Mouse (Mus musculus) cerebellum, postnatal 25 days (tissue): Measurements from ENCODE around the gene Ndel1.
"Not testable (repeated sequence)": the region's sequence is repeated elsewhere in the genome, so short reads cannot be mapped to it uniquely, and the experiment has no call there.

Source experiments
- DNase-seq, 2 experiments: peaks; one replicate each; pipeline ENCODE4 v3.0.0; 2021; ENCODE audit warnings: mixed read lengths in 2 of 2

The Ndel1 gene

DNA sequence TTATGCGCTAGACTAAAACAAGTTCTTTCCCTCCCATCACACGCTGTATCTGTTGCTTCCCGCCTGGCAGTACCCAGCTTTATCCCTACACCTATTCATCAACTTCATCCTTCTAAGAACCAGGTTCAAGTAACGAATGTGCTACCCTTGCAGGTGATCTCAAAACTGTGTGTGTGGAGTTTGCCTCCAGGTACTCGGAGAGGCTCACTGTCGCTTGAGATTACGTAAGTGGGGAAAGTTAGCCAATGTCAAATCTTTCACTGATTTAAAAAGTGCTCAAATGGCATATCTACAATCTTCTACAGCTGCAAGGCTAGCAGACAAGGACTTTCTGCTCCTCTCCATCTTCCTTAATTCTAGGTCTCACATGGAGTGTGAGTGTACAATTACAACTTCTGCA, 20.8 kb downstream of the Ndel1 start:
- DNase-seq = no peak

DNA sequence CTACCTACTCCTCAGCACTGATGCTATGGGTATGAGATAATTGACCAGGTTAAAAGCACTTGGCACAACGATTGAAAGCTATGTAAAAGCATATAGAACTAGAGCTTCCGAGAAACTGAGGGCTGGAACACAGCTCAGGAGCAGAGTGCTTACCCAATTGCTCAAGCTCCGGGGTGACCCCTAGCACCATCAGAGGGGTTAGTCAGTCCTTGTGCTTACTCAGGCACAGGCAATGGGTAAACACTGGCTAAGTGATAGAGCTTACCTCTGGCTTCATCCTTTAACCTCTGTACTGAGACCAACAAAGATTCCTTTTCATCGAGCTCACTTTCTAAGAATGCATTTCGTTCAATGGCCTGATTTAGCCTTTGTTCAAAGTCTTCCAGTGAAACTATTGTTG, 32.1 kb downstream of the Ndel1 start:
- DNase-seq = no peak

DNA sequence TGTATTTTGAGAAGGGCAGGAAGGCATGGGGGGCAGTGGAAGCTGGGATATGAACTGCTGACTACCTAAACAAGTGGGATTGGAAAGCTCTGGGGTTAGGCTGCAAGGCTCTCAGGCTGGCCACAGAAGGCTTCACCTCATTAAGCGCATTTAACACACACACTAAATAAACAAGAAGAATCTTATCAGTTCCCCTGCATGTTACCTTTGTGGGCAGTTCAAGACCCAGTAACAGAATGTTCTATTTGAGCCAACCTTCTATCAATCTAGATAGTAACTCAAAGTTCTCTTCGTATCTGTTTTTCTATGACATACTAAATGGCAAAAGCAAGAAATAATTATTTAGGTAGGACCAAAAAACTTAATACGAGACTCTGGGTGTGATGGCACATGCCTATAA, 36.6 kb downstream of the Ndel1 start:
- no peak for DNase-seq

DNA sequence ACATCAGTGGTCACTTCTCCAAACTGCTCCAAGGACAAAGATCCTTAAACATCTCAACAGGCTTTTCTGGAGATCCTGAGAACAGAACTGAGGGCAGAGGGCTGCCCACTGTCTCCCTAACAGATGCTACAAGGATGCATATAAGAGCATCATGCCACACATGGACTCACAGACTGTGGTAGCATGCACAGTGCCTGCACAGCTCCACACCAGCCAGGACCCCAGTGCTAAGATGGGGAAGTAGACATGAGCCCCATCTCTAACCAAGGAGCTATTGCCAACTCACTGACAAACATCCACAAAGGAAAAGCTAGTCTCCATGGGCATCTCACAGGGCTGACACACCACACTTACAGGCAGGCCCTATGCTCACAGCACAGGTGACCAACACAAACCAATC, 38.1 kb downstream of the Ndel1 start:
- DNase-seq = no peak

DNA sequence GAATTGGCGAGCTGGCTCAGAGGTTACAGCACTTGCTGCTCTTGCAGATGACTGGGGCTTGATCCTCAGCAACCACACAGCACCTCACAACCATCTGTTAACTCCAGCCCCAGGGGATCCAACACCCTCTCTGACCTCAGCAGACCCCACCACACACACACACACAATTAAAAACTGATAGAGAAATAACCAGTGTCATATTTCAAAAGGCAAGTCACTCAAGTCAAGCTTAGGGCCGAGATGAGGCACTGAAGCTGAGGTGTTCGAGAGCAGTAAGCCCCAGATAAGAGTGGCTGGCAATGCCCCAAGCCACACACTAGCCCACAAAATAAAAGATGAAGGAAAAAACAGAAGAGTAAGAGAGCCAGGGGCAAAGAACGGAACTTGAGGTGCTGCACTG, 38.9 kb downstream of the Ndel1 start:
- no peak for DNase-seq

DNA sequence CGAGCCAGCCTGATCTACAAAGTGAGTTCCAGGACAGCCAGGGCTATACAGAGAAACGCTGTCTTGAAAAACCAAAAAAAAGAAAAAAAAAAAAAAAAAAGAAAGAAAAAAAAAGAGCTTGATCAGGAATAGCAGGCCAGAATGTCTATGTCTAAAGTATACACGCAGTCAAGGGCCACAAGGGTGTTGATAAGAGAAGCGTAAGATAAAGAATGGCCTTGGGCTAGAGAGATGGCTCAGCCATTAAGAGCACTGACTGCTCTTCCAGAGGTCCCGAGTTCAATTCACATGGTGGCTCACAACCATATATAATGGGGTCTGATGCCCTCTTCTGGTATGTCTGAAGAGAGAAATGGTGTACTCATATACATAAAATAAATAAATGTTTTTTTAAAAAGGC, 40.1 kb downstream of the Ndel1 start:
- not testable (repeated sequence) for DNase-seq

DNA sequence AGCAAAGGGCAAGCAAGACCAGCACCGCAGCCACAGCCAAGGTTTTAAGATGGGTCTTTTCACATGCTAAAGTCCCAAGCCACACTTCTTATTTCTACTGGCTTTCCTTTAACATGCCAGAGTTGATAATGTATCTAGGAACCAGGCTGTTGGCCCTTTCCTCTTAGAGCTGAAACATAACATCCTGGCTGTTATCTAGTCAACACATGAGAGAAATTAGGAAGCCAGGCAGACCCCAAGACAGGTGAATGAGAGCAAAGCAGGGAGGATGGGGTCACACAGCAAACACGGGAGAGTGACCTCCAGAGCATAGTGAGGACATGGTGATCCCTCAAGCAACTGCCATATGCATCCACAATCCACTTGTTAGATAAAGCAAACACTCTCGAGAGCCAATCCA, 44.9 kb downstream of the Ndel1 start:
- no peak for DNase-seq

DNA sequence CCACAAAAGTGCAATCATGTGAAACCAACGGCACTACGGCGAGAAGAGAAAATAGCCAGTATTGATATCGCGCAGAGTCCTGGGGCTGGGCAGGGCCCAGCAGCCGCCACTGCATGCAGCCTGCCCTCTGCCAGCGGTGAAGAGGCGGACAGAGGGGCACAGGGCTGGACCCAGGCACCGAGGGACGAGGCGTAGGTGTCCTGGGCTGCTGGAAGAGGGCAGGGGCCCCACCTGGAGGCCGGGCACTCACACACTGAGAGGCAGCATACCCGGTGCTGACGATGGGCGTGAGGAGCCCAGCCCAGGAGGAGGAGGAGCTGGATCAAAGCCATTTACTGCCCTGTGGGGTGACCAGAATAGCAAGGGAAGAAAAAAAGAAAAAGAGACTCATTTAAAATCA, 49.3 kb downstream of the Ndel1 start:
- no peak for DNase-seq

DNA sequence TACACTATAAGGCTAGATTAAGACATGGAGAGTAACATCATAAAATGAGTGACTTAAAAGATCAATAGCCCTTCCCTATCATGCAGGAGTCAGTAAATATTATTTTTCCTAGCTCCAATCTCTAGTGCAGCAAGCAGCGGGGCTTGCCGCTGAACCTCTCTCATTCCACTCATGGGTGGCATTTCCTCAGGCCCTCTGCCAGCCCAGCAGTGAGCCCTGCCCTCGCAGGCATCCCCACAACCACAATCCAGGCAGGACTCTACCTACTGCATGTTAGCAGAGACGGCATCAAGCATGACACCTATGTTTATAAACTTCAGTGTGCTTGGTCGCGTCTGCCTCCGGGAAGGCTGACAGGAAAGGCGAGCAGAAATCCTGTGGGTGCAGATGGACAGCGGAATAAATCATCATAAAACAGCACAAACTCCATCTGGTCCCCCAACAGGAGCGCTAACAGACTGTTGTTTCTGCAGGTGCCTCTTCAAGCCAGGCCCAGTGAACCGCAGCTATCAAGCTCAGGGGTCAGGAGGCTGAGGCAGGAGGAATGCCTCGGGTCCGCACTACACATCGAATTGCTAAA, 52.3 kb downstream of the Ndel1 start:
- peak; percentile 48 to 59 for DNase-seq

DNA sequence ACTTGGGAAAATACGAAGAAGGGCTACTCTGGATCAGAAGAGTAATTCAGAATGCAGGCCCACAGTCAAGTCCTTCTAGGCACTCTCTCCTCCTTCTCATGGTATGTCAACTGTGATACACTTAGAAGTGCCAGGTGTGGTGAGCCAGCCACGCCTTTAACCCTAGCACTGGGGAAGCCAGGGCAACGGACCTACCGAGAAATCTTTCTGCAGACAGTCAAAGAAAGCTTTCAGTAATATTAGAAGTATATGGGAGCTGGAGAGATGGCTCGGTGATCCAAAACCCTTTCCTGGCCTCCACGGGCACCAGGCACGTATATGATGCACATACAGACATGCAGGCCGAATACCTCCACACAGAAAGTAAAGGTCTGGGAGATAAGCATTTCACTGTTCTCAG, 53.2 kb downstream of the Ndel1 start:
- no peak for DNase-seq

DNA sequence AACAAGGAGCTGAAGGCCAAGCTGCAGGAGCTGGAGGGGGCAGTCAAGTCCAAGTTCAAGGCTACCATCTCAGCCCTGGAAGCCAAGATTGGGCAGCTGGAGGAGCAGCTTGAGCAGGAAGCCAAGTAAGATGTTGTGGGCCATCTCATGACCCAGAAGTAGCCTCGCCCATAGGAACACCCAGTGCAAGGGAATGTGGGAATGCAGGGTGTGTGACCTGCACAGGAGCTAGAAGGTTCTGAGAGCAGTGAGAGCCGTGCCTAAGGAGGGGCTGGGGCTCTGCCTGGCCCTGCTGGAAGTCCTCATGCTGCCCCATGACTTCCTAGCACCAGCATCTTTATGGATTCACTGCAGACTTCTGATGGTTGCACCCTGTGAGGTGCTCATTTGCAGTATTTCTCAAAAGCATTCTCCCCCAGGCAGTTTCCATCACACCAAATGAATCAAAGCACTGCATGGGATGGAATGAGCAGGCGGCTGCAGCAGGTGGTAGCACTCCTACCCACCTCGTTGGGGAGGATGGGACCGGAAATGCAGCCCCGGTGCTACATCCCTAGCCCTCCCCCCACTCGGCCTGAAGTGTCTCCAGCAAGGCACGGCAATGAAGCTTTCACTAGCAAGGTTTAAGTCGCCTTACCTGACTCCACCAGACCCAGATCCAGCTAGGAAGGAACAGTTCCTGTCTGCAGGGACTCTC, 59.6 kb downstream of the Ndel1 start:
- DNase-seq = no peak

DNA sequence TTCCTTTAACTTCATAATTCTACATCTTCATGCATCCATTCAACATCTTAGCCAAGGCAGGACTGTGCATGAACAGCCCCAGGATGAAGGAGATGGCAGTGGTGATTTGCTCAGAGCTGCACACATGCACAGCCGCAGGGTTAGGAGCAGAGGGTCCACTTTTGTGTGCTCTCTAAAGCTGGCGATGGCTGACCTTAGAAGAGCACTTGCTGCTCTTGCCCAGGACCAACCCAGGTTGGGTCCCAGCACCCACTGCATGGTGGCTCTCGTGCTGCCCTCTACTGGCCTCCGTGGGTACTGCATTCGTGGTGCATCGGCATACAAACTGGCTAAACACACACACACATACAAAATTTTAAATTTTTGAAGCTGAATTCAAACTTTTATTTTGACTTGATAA, 63.9 kb downstream of the Ndel1 start:
- peak; percentile 88 to 92 for DNase-seq

DNA sequence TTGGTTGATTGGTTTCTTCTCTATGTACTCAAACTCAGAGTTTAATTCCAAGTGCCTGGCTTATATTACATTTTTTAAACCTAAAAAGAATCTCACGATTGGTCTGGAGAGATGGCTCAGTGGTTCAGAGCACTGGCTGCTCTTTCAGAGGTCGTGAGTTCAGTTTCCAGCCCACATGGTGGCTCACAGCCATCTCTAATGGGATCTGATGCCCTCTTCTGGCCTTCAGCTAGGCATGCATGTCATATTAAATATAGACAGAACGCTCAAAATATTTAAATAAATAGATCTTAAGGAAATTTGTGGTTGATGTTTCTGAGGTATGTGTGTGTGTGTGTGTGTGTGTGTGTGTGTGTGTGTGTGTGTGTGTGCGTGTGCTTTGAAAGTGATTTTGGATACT, 66.5 kb downstream of the Ndel1 start:
- peak in 1 of 2 experiments; percentile 51 for DNase-seq

DNA sequence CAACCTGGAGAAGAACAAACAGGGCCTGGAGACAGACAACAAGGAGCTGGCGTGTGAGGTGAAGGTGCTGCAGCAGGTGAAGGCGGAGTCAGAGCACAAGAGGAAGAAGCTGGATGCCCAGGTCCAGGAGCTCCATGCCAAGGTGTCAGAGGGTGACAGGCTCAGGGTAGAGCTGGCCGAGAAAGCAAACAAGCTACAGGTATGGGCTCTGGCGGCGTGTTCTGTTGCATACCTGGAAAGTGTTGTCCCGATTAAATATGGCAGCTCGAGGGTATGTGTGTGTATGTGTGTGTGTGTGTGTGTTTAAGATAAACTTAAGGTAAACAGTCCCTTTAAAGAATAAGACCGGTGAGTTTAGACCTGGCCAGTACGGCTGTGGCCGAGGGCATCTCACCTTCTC, 73.4 kb downstream of the Ndel1 start:
- no peak for DNase-seq

DNA sequence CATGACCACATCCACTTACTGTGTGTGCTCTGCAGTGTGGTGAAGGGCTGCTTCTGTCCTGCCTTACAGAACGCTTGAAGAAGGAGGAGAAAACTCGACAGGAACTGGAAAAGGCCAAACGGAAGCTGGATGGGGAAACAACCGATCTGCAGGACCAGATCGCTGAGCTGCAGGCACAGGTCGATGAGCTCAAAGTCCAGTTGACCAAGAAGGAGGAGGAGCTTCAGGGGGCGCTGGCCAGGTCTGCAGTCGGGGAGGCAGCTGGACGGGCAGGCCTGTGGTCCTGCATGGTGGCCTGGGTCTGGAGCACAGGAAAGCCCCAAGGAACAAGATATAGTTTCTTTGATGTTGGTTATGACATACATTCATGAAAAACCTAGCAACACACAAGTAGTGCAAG, 79.9 kb downstream of the Ndel1 start:
- DNase-seq = no peak

DNA sequence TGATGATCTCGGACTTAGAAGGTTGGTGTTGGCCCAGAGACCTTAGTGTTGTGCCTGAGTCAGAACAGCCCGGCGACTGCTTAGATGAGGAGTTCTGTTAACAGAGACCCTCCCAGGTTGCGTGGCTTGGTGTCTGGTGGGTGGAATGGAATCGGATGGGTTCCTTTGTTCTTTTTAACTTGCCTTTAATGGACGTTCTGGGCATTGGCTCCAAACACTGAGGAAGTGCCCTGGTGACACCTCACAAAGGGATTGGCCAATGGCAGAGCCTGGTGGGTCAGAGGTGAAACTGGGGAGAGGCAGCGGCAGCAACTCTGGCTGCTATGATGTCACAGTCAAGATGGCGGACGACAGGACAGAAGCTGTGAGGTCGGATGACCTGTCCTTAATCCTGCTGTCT, 80.9 kb downstream of the Ndel1 start:
- no peak for DNase-seq

DNA sequence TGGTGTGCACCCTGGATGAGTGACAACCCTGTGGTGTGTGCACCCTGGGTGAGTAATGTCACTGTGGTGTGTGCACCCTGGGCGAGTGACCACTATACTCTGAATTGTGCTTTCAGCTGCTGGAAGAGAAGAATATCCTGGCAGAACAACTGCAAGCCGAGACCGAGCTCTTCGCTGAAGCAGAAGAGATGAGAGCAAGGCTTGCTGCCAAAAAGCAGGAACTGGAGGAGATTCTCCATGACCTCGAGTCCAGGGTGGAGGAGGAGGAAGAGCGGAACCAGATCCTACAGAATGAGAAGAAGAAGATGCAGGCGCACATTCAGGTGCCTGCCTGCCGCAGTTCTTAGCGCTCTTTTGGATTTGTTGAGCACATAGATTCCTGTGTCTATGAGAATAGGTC, 84.4 kb downstream of the Ndel1 start:
- peak; percentile 60 to 71 for DNase-seq

DNA sequence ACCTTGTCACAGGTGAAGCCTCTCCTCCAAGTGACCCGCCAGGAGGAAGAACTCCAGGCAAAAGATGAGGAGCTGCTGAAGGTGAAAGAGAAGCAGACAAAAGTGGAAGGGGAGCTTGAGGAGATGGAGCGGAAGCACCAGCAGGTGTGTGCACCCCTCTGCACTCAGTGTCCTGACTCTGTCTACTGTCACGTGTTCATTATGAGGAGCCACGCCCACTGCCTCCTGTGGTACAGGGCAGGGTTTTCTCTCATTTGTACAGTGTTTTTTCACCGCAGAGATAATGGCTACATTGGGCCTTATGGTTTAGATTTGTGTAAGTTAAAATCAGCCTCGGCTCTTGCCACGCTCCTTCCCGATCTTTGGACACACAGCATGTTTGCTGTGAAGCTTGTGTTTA, 85.8 kb downstream of the Ndel1 start:
- no peak for DNase-seq

DNA sequence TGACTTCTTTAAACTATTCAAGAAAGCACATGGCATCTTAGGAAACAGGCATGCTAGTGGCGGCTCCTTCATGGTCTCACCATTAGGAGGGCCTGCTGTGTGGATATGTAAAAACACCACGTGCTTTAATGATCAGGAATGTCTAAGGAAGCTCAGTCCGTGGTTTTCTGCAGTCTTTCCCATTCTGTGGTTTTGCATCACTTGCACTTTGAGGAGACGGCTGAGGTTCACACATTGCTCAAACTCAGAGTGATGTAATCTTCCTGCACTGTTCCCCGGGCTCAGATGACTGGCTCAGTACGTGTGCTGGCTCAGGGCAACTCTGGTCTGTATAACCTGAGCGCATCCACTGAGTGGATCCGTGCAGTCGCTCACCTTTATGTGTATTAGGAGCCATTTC, 89.3 kb downstream of the Ndel1 start:
- no peak for DNase-seq

DNA sequence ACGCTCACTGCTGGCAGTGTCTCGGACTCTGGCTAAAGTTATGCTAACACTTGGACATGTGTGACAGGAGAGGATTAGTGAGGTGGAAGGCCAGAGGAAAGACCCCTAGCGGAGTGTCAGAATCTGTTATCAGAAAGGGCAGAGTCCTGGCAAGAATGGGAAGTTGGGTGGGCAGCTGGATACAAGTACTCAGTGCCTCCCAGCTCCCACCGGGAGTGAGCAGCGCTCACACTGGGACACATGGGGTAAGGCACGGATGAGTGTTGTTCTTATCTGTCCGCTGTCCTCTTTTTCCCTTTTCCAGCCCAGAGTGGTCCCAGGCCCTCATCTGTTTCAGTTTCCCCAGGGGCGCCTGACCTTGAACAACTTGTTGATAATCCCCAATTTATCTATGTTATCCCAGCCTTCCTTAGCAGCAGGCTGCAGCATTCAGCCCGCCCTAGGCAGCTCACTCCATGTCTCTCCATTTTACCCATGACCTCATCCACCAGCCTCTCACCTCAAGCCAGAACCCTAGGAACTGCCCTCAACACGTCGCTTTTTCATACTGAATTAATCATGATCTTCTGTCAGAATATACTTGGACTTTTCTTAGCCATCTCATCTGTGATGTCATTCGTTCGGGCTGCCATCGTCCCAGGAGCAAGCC, 91.1 kb downstream of the Ndel1 start:
- no peak for DNase-seq

DNA sequence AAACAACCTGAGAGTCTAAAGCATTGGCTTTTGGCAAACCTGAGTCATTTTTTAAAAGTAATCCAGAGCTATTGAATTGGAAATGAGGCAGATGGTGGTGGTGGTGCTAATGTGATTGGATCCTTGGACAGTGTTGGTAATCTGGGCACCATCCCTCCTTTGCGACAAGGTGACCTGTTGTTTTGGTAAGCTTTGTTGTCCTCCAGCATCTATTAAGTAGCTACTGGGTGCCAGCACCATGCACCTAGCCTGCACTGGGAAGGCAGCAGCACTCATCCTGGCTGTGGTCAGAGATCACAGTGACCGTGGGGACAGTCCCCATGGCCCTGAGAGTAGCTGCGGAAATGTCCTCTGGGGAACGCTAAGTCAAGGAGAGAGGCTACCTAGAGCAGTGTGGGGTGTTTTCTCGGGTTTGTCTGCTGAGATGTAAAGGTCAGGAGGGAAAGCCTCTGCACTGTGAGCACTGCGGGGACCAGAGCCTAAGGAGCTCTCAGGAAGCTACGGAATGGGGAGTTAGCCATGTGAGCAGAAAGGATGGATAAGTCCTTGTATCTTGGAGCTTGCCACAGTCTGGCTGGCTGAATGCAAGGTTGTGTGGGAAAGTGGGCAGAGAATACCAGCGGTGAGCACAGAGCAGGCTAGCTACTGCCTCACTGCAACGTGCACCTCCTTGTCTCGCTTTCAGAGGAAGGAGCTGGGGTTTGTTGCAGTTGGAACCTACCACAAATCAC, 91.8 kb downstream of the Ndel1 start:
- DNase-seq = peak; percentile 40 to 46

DNA sequence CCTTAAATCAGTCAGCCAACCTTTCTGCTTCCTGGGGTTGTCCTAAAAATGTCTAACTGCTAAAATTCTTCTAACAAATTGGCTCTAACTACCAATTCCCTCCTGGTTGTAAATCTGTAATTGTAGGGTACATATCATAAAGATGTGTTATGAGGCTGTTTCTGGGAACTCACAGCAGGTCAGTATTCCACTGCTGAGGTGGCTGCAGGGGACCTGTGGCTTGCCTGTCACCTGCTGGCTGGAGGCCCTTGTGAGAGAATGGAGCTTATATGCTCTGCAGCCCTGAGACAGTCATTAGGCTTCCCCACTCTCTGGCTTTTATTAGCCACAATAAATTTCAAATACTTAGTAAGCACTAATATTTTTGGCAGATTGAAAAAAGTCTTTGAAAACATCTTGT, 92.8 kb downstream of the Ndel1 start:
- DNase-seq = peak in 1 of 2 experiments; percentile 54

DNA sequence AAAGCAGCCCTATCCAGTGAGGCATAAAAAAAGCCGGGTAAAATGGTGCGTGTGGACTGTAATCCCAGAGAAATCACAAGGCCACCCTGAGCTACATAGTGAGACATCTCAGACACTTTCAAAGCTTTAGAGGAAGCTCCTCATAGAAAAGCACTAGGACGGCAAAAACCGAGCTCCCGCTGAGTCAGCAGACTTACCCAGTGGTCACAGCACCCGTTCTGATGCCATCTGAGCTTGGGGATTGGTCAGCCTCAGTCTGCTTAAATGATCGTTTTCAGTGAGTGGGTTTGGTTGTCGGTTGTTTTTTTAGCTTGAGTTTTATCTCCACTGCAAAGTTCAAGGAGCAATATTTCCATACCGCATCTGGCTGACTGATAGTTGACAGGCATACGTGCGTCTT, 93.7 kb downstream of the Ndel1 start:
- no peak for DNase-seq

DNA sequence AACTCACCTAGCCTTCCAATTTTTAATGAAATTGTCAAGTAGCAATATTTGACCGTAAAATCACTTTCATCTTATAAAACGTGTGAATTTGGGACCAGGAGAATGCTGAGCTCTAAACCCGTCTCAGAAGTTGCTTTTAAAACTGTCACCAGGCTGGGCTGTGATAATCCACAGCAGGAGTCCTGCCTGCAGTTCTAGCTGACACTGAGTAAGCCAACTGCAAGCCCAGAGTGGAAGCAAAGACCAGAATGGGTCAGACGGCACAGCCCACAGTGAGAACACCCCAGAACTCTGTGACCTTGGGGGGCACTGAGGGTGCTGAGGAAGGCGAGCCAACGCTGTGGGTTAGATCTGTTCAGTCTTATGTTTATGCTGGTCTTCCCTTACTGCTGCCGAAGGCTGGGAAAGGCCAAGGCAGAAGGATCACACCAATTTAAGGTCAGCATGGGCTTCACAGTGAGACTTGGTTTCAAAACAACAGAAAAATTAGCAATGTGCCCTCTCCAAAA, 95.5 kb downstream of the Ndel1 start:
- DNase-seq = peak in 1 of 2 experiments; percentile 58
